Mouse (Mus musculus) hindbrain, embryonic 16.5 days (tissue): ENCODE measurements around the gene Ccnd1. TPM values are rescaled to one million over a fixed set of nuclear protein-coding genes. Genes with fewer than 3 reads are reported as not detected.

Source experiments
- ATAC-seq: fragments of 200-750 bp; cut with Nextera tagmentation; 2 replicates; pipeline ENCODE4 v1.8.0; 2017; ENCODE audit warnings: moderate TSS enrichment, moderate library complexity
- H3K27ac ChIP-seq: fragments of 300-500 bp; sonication (generic); 2 replicates; pipeline ENCODE4 v1.5.1; 2014; ENCODE audit warnings: low read depth, mild to moderate bottlenecking, control low read depth, low read length, moderate library complexity
- H3K27me3 ChIP-seq: fragments of 300-500 bp; sonication (generic); replicated peaks from 2 replicates; pipeline ENCODE4 v1.6.1; 2014; ENCODE audit warnings: low read length; ENCODE audit not compliant: control insufficient read depth, insufficient read depth
- H3K36me3 ChIP-seq: fragments of 300-500 bp; sonication (generic); 2 replicates; pipeline ENCODE4 v1.6.1; 2014; ENCODE audit warnings: mild to moderate bottlenecking, low read length, moderate library complexity, mixed read lengths; ENCODE audit not compliant: control insufficient read depth, insufficient read depth
- H3K4me1 ChIP-seq: fragments of 300-500 bp; sonication (generic); 2 replicates; pipeline ENCODE4 v1.6.1; 2014; ENCODE audit warnings: low read depth, low read length; ENCODE audit not compliant: control insufficient read depth, insufficient read depth
- H3K4me2 ChIP-seq: fragments of 300-500 bp; sonication (generic); 2 replicates; pipeline ENCODE4 v1.6.1; 2014; ENCODE audit warnings: mild to moderate bottlenecking, low read length, control low read depth, moderate library complexity
- H3K4me3 ChIP-seq: fragments of 300-500 bp; sonication (generic); 2 replicates; pipeline ENCODE4 v1.5.1; 2014; ENCODE audit warnings: mild to moderate bottlenecking, low read length, control low read depth, moderate library complexity
- H3K9ac ChIP-seq: fragments of 300-500 bp; sonication (generic); 2 replicates; pipeline ENCODE4 v1.6.1; 2014; ENCODE audit warnings: low read depth, mild to moderate bottlenecking, control low read depth, low read length, moderate library complexity
- H3K9me3 ChIP-seq: fragments of 300-500 bp; sonication (generic); 2 replicates; pipeline ENCODE4 v1.6.1; 2014; ENCODE audit warnings: mild to moderate bottlenecking, low read length, moderate library complexity; ENCODE audit not compliant: control insufficient read depth
- WGBS: fragments of 180-500 bp; shearing (Covaris S2); extraction: QIAGEN DNeasy Blood & Tissue Kit; methylation state at CpG from one replicate; pipeline ENCODE4 v1.1.7; 2014; 5-methylcytosine and 5-hydroxymethylcytosine counted together
- polyA plus RNA-seq: library from polyadenylated mRNA; unstranded; fragments of >200 nt; fragmentation: Nextera tagmentation; extraction: Ambion mirVana; gene quantifications from 2 replicates; pipeline ENCODE4 v1.2.1, GENCODE M21; 2015

Gene Ccnd1
- polyA plus RNA-seq, 1 experiment from 2014 or later = 31.0 TPM

- peaks cover 6% of the 10 kb centered on the region for H3K4me1 ChIP-seq
- no peak overlapping the region; the same call in 1 of the 2 replicates for H3K9ac ChIP-seq
- no peak for ATAC-seq
- 79% methylated on average over 2 of the region's 2 CpGs for WGBS
- H3K4me2 ChIP-seq = no peak overlapping the region
- H3K4me3 ChIP-seq = no peak overlapping the region
- H3K9me3 ChIP-seq = no peaks in the 10 kb centered on the region
- no peak overlapping the region for H3K27ac ChIP-seq
- H3K27me3 ChIP-seq = no peaks in the 10 kb centered on the region
- peaks cover 2% of the 10 kb centered on the region; the same call in 1 of the 2 replicates for H3K36me3 ChIP-seq
These were observed 12.1 kb downstream of the Ccnd1 start for GRCm38 (mm10) chr7:144927591-144927990.

- H3K4me2 ChIP-seq = no peak overlapping the region
- no peak overlapping the region for H3K4me3 ChIP-seq
- no peak for ATAC-seq
- H3K9me3 ChIP-seq = no peaks in the 10 kb centered on the region
- peaks cover 12% of the 10 kb centered on the region for H3K36me3 ChIP-seq
- peaks cover 9% of the 10 kb centered on the region for H3K4me1 ChIP-seq
- 64% methylated on average over 1 of the region's 1 CpGs for WGBS
- H3K27me3 ChIP-seq = no peaks in the 10 kb centered on the region
- no peak overlapping the region for H3K9ac ChIP-seq
- no peak overlapping the region for H3K27ac ChIP-seq
These were observed 20.9 kb downstream of the Ccnd1 start for GRCm38 (mm10) chr7:144918823-144919222.

- peaks cover 8% of the 10 kb centered on the region for H3K36me3 ChIP-seq
- under 1% methylated on average over 55 of the region's 55 CpGs for WGBS
- H3K27me3 ChIP-seq = no peaks in the 10 kb centered on the region
- H3K4me3 ChIP-seq = peak within 1 kb of the TSS; percentile 82
- peak within 1 kb of the TSS; percentile 82 for H3K27ac ChIP-seq
- ATAC-seq = peak; percentile 92
- peak within 1 kb of the TSS; percentile 91 for H3K4me2 ChIP-seq
- no peaks in the 10 kb centered on the region for H3K9me3 ChIP-seq
- peak within 1 kb of the TSS; percentile 81 for H3K9ac ChIP-seq
- H3K4me1 ChIP-seq = peaks cover 9% of the 10 kb centered on the region
These were observed 24.6 kb downstream of the Ccnd1 start, which contains the start of gene LTO1 for GRCm38 (mm10) chr7:144914948-144915750. LTO1 (plus strand) TSS chr7:144915100.

GRCm38 (mm10) chr7:144914296-144914947 lies 25.3 kb downstream of the Ccnd1 start:
- Histone ChIP-seq H3K9me3 (no peaks in the 10 kb centered on the region), H3K36me3 (peaks cover 3% of the 10 kb centered on the region), H3K9ac (peak overlapping the region; percentile 81), H3K4me2 (peak overlapping the region; percentile 71), H3K27ac (peak overlapping the region; percentile 82), H3K27me3 (no peaks in the 10 kb centered on the region), H3K4me3 (peak overlapping the region; percentile 82), H3K4me1 (peaks cover 9% of the 10 kb centered on the region)
- 8% methylated on average over 17 of the region's 17 CpGs for WGBS
- ATAC-seq = peak; percentile 92

- Histone ChIP-seq H3K9ac (no peak overlapping the region), H3K4me3 (no peak overlapping the region), H3K27me3 (no peaks in the 10 kb centered on the region), H3K27ac (no peak overlapping the region), H3K36me3 (no peaks in the 10 kb centered on the region; the same call in 1 of the 2 replicates), H3K4me2 (no peak overlapping the region), H3K4me1 (peaks cover 9% of the 10 kb centered on the region), H3K9me3 (no peaks in the 10 kb centered on the region)
- no peak for ATAC-seq
- 53% methylated on average over 4 of the region's 4 CpGs for WGBS
These were observed 26.8 kb downstream of the Ccnd1 start for GRCm38 (mm10) chr7:144912897-144913296.

- no peak overlapping the region for H3K4me3 ChIP-seq
- no peak overlapping the region for H3K4me2 ChIP-seq
- H3K9ac ChIP-seq = no peak overlapping the region
- no peaks in the 10 kb centered on the region for H3K9me3 ChIP-seq
- ATAC-seq = no peak
- WGBS = 83% methylated on average over 1 of the region's 1 CpGs
- H3K27ac ChIP-seq = no peak overlapping the region
- peaks cover 11% of the 10 kb centered on the region for H3K4me1 ChIP-seq
- H3K27me3 ChIP-seq = no peaks in the 10 kb centered on the region; the same call in 1 of the 2 replicates
- H3K36me3 ChIP-seq = no peaks in the 10 kb centered on the region
These were observed 28.6 kb downstream of the Ccnd1 start for GRCm38 (mm10) chr7:144911121-144911520.

- H3K9me3 ChIP-seq = 0 out of 2 replicates have a peak, but pooled peaks cover 2% of the 10 kb centered on the region
- 30% methylated on average over 7 of the region's 7 CpGs for WGBS
- no peaks in the 10 kb centered on the region for H3K36me3 ChIP-seq
- no peaks in the 10 kb centered on the region; the same call in 1 of the 2 replicates for H3K27me3 ChIP-seq
- no peak overlapping the region for H3K27ac ChIP-seq
- H3K4me3 ChIP-seq = no peak overlapping the region
- peaks cover 3% of the 10 kb centered on the region for H3K4me1 ChIP-seq
- H3K4me2 ChIP-seq = peak overlapping the region; percentile 36
- peak; percentile 68 for ATAC-seq
- no peak overlapping the region for H3K9ac ChIP-seq
These were observed 31.0 kb downstream of the Ccnd1 start for GRCm38 (mm10) chr7:144908705-144909104.

- WGBS = 23% methylated on average over 8 of the region's 8 CpGs
- no peak for ATAC-seq
- Histone ChIP-seq H3K27me3 (no peaks in the 10 kb centered on the region; the same call in 1 of the 2 replicates), H3K4me1 (peaks cover 3% of the 10 kb centered on the region), H3K4me3 (no peak overlapping the region), H3K27ac (no peak overlapping the region), H3K4me2 (no peak overlapping the region), H3K36me3 (no peaks in the 10 kb centered on the region), H3K9me3 (0 out of 2 replicates have a peak, but pooled peaks cover 2% of the 10 kb centered on the region), H3K9ac (no peak overlapping the region)
These were observed 31.9 kb downstream of the Ccnd1 start for GRCm38 (mm10) chr7:144907793-144908192.
